Mouse (Mus musculus): ENCODE measurements around the gene Map4k4. TPM values are rescaled to one million over a fixed set of nuclear protein-coding genes. Genes with fewer than 3 reads are reported as not detected.

Gene Map4k4
- polyA plus RNA-seq, 1 experiment from 2014 or later = 56.6 TPM

Other genes starting within 250 kb of the Map4k4 start
- 8.2 and 10.6 TPM in 2 replicates for gene Creg2, start 249.4 kb upstream of the Map4k4 start, polyA plus RNA-seq (2014; fragmentation: Nextera tagmentation; extraction: Ambion mirVana)
- gene Rfx8, start 179.9 kb upstream of the Map4k4 start, polyA plus RNA-seq (2014; fragmentation: Nextera tagmentation; extraction: Ambion mirVana) = 0.13 and 0.16 TPM in 2 replicates
- gene Gm3646, start 95.6 kb upstream of the Map4k4 start, polyA plus RNA-seq (2014; fragmentation: Nextera tagmentation; extraction: Ambion mirVana) = not detected in 2 replicates
- gene Il1r2, start 173.2 kb downstream of the Map4k4 start, polyA plus RNA-seq (2014; fragmentation: Nextera tagmentation; extraction: Ambion mirVana) = 0.19 and 0.57 TPM in 2 replicates

Measured in neural tube, embryonic 14.5 days (tissue).